ENCODE assay signal across 17 mouse cellular contexts in genomic region chr2:59756137-59756753, GRCm38 (mm10).
DNase-seq lines count a peak whose midpoint lies in the region; ATAC-seq and TF ChIP-seq lines count a peak whose summit lies in the region.
"Had no signal": no experiment of that assay in that cellular context is flagged by ENCODE, and none has a peak within 500 bp of the region (broad histone marks: within the 10 kb centered on the region; RNA-seq: fewer than 3 reads in every experiment).

No protein-coding gene starts in this region.

- TF ChIP-seq POLR2A in kidney, adult 2 months (IDR thresholded peaks at IDR 0.05; ENCODE audit: low read depth, low read length): no peak

- peaks cover 52% of the 10 kb centered on the region for H3K4me1 ChIP-seq in forebrain, embryonic 10.5 days
- peaks cover 8% of the 10 kb centered on the region; the same call in 1 of the 2 replicates for H3K4me1 ChIP-seq in forebrain, embryonic 15.5 days
- H3K4me1 ChIP-seq in kidney, adult 2 months (ENCODE audit: control insufficient read depth, insufficient read depth, low read length): peaks cover 13% of the 10 kb centered on the region; the same call in 1 of the 2 replicates
- no peaks in the 10 kb centered on the region for H3K4me1 ChIP-seq in lung, embryonic 14.5 days (ENCODE audit: insufficient read depth)
- peaks cover 33% of the 10 kb centered on the region for H3K4me1 ChIP-seq in embryonic facial prominence, embryonic 15.5 days
- H3K4me1 ChIP-seq: liver, embryonic 12.5 days had no signal

- H3K4me3 ChIP-seq in forebrain, embryonic 10.5 days: no peak overlapping the region
- H3K4me3 ChIP-seq in forebrain, embryonic 15.5 days: no peak overlapping the region
- no peak overlapping the region for H3K4me3 ChIP-seq in kidney, adult 2 months (ENCODE audit: insufficient read depth, low read depth, low read length)
- H3K4me3 ChIP-seq in lung, embryonic 14.5 days (ENCODE audit: low read depth, low read length): no peak overlapping the region
- H3K4me3 ChIP-seq in embryonic facial prominence, embryonic 15.5 days (replicated peaks): no peak overlapping the region
- H3K4me3 ChIP-seq: liver, embryonic 12.5 days; lung, embryonic 15.5 days; midbrain, embryonic 12.5 days; myocyte; neural tube, embryonic 15.5 days had no signal

- ATAC-seq in forebrain, embryonic 15.5 days (replicated peaks): no peak
- ATAC-seq in lung, embryonic 14.5 days (ENCODE audit: insufficient read depth): no peak
- peak; percentile 11; the same call in 1 of the 2 replicates for ATAC-seq in embryonic facial prominence, embryonic 15.5 days (ENCODE audit: insufficient number of reproducible peaks, low FRiP score, low TSS enrichment, low read depth)
- ATAC-seq: liver, embryonic 12.5 days had no signal

- no peak for DNase-seq in forebrain, embryonic 10.5 days (ENCODE audit: extremely low spot score, low spot score)
- DNase-seq in kidney, adult 2 months: no peak
- DNase-seq in kidney, postnatal 14 days: no peak
- DNase-seq in lung, embryonic 14.5 days: no peak
- no peak for DNase-seq in lung, postnatal 36 days
- DNase-seq in left cerebral cortex, postnatal 25 days (ENCODE audit: low spot score in 2 of 2): no peak
- DNase-seq: adrenal gland, postnatal 25 days; heart, postnatal 4 days had no signal

- no peak for TF ChIP-seq CTCF in kidney, adult 2 months (conservative IDR thresholded peaks at IDR 0.05; ENCODE audit: insufficient read depth, insufficient read length, low read depth, low read length)
- TF ChIP-seq CTCF in lung, embryonic 14.5 days (IDR thresholded peaks at IDR 0.05; ENCODE audit: low read depth): no peak

- WGBS in forebrain, embryonic 10.5 days: 75% methylated on average over 13 of the region's 13 CpGs
- 54% methylated on average over 13 of the region's 13 CpGs for WGBS in forebrain, embryonic 15.5 days
- 63% methylated on average over 13 of the region's 13 CpGs for WGBS in kidney, adult 2 months
- 66% methylated on average over 13 of the region's 13 CpGs for WGBS in lung, embryonic 14.5 days
- 52% methylated on average over 13 of the region's 13 CpGs for WGBS in embryonic facial prominence, embryonic 15.5 days

- H3K9ac ChIP-seq in forebrain, embryonic 15.5 days (replicated peaks): no peak overlapping the region
- H3K9ac ChIP-seq in lung, embryonic 14.5 days: no peak overlapping the region
- no peak overlapping the region for H3K9ac ChIP-seq in embryonic facial prominence, embryonic 15.5 days
- H3K9ac ChIP-seq: liver, embryonic 12.5 days; lung, embryonic 15.5 days; midbrain, embryonic 12.5 days; neural tube, embryonic 15.5 days had no signal

- H3K4me2 ChIP-seq in forebrain, embryonic 15.5 days (replicated peaks): no peak overlapping the region
- H3K4me2 ChIP-seq in lung, embryonic 14.5 days: no peak overlapping the region
- no peak overlapping the region for H3K4me2 ChIP-seq in embryonic facial prominence, embryonic 15.5 days (replicated peaks)
- H3K4me2 ChIP-seq: liver, embryonic 12.5 days; lung, embryonic 15.5 days; midbrain, embryonic 12.5 days had no signal

- peak overlapping the region; percentile 20; the same call in 1 of the 2 replicates for H3K27ac ChIP-seq in forebrain, embryonic 10.5 days
- H3K27ac ChIP-seq in forebrain, embryonic 15.5 days (replicated peaks): no peak overlapping the region
- peak overlapping the region; percentile 34; the same call in 1 of the 2 replicates for H3K27ac ChIP-seq in kidney, adult 2 months (ENCODE audit: insufficient read depth, low read depth, low read length)
- H3K27ac ChIP-seq in lung, embryonic 14.5 days (ENCODE audit: low read depth): 0 out of 2 replicates have a peak overlapping the region, but pooled peaks have one; percentile 36
- peak overlapping the region; percentile 29; the same call in 1 of the 2 replicates for H3K27ac ChIP-seq in embryonic facial prominence, embryonic 15.5 days (replicated peaks)
- H3K27ac ChIP-seq: hindbrain, postnatal 0 days; liver, embryonic 12.5 days; lung, embryonic 15.5 days; midbrain, embryonic 12.5 days; neural tube, embryonic 15.5 days had no signal

- intact Hi-C loops in left cerebral cortex, postnatal 25 days (cut with DNase I): loop anchor here (10.0 kb wide), 1 partner anchor 659 kb away; no protein-coding TSS in a partner anchor

- H3K36me3 ChIP-seq in forebrain, embryonic 10.5 days (replicated peaks): peaks cover 17% of the 10 kb centered on the region
- H3K36me3 ChIP-seq in forebrain, embryonic 15.5 days: no peaks in the 10 kb centered on the region
- no peaks in the 10 kb centered on the region; the same call in 1 of the 2 replicates for H3K36me3 ChIP-seq in kidney, adult 2 months (ENCODE audit: control insufficient read depth, insufficient read depth, low read length)
- peaks cover 7% of the 10 kb centered on the region; the same call in 1 of the 2 replicates for H3K36me3 ChIP-seq in lung, embryonic 14.5 days (ENCODE audit: insufficient read depth)
- peaks cover 5% of the 10 kb centered on the region; the same call in 1 of the 2 replicates for H3K36me3 ChIP-seq in embryonic facial prominence, embryonic 15.5 days
- H3K36me3 ChIP-seq: liver, embryonic 12.5 days; midbrain, embryonic 12.5 days; neural tube, embryonic 15.5 days had no signal

- H3K27me3 ChIP-seq in forebrain, embryonic 10.5 days (ENCODE audit: poor library complexity, severe bottlenecking): no peaks in the 10 kb centered on the region
- no peaks in the 10 kb centered on the region for H3K27me3 ChIP-seq in forebrain, embryonic 15.5 days
- H3K27me3 ChIP-seq in kidney, adult 2 months (replicated peaks; ENCODE audit: control insufficient read depth, insufficient read depth, low read length): no peaks in the 10 kb centered on the region
- no peaks in the 10 kb centered on the region for H3K27me3 ChIP-seq in lung, embryonic 14.5 days (ENCODE audit: insufficient read depth, low read length)
- H3K27me3 ChIP-seq in embryonic facial prominence, embryonic 15.5 days: no peaks in the 10 kb centered on the region
- H3K27me3 ChIP-seq: CH12.LX; liver, embryonic 12.5 days; lung, embryonic 15.5 days; midbrain, embryonic 12.5 days; neural tube, embryonic 15.5 days had no signal

- H3K9me3 ChIP-seq in forebrain, embryonic 10.5 days: no peaks in the 10 kb centered on the region
- H3K9me3 ChIP-seq in forebrain, embryonic 15.5 days: no peaks in the 10 kb centered on the region
- H3K9me3 ChIP-seq in lung, embryonic 14.5 days (ENCODE audit: low read depth, low read length): no peaks in the 10 kb centered on the region
- H3K9me3 ChIP-seq in embryonic facial prominence, embryonic 15.5 days (replicated peaks): no peaks in the 10 kb centered on the region
- H3K9me3 ChIP-seq: liver, embryonic 12.5 days; lung, embryonic 15.5 days; midbrain, embryonic 12.5 days; neural tube, embryonic 15.5 days had no signal
